Mouse (Mus musculus) lung, postnatal 36 days (tissue): ENCODE data around the gene Olfr267.

Experiments used
- DNase-seq: peaks from one replicate; pipeline ENCODE4 v3.0.0; 2022; ENCODE audit warnings: mixed read lengths

The Olfr267 gene

GRCm38 (mm10) chr4:58787616-58788015 is at the start of gene Olfr267:
TSS of gene Olfr267 (minus strand) at chr4:58787716.
- no peak for DNase-seq

GRCm38 (mm10) chr4:58832908-58833307 is 45.4 kb upstream of the Olfr267 start:
- no peak for DNase-seq

DNA sequence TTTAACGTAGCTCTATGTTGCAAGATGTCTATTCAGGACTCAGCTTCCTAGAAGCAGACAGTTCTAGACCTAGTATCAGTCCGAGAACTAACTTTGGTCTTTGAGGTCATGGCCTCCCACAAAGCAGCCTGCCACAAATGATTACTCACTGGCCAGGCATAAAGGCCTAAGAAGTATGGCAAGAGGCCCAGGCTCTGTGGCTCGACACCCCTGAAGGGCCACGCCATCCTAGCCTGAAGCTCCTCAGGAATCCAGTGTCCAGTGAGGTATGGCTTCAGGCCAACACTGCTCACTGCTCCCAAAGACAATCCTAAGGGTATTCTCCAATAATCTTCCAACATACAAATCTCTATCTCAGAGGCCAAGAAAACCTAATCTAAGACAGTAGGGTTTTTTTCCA is 38.4 kb upstream of the Olfr267 start:
- no peak for DNase-seq

GRCm38 (mm10) chr4:58786659-58787058 is 857 bp downstream of the Olfr267 start:
- no peak for DNase-seq

GRCm38 (mm10) chr4:58763417-58763816 is 24.1 kb downstream of the Olfr267 start:
- DNase-seq: peak; percentile 7

- peak; percentile 24 for DNase-seq
Observed at GRCm38 (mm10) chr4:58749510-58749909, 38.0 kb downstream of the Olfr267 start.

DNA sequence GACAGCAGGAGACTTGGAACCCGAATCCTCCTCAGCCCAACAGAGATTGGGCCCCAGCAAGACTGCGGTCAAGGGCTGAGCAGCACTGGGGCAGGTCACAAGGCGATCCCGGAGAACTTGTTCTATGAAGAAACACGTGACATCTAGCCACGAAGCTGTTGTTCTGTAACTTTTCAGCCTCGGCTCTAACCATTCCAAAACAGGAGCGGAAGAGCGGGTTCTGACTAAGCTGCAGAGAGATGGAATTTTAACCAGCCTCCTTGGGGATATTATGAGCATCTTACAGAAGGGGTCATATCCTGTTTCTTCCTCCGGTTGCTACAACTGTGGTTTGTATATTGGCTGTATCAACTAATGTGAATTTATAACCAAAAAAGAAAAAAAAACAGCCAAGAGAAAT is 38.4 kb downstream of the Olfr267 start:
- peak; percentile 53 for DNase-seq

DNA sequence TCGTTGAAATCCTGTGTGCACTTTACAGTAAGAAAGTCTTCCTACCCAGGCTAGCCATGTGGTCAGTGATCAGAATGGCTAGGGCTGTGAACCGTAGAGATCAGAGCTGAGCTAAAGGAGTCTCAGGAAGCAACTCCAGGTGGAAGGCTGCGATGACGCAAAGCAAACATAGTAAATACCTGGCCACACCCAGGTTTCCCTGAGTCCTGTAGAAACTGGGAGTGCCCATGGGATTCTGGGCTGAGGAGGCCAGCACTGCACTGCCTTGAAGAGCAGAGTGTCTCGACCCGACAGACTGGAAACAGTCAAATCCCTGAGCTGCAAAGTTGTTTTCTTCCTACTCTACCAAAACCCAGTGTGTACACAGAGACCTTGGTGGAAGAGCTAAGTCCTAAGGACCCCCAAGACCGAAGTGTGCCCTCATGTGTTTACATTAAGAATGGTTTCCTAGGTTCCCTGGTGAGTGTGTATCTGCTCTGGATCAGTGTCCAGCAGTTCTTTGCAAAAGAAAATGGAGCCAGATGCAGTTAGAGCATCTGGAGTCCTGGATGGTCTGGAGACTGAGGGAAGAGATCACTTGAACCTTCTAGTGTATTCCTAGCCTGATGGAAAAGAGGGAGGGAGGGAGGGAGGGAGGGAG is 41.8 kb downstream of the Olfr267 start:
- DNase-seq: peak; percentile 32

DNA sequence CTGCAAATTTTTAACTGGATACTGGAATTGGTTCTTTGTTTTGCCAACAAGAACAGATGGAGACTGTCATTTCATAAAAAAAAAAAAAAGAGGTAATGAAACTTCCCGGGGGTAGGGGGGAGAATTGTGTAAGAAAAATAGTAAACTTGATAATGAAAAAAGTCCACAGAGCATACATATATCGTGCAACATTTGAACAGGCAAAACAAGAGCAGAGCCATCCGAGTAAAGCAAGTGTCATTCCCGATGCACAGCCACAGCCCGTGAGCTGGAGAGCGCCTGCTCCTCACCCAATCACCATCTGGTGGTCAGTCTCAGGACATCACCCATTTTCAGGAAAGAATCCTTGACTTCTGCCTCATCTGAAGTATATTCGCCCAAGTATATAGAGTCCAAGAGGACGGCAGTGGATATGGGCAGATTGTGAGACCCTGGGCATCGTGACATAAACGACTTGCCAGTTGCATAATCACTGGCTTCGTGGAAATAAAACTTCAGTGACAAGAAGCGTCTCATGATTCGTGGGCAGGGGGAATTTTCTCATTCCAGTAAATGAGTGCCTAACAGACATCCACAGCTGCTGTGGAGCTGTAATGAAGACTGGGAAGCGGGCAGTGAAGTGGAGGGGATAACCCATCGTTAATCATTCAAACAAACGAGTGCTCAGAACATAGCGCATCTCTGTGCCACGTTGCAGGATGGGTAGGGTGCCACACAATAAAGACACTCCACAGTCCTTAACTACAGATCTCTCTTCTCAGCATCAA is 50.5 kb downstream of the Olfr267 start:
- peak; percentile 6 for DNase-seq
